Mouse (Mus musculus) heart, postnatal 0 days (tissue): ENCODE measurements around the gene Vwa7. TPM values are rescaled to one million over a fixed set of nuclear protein-coding genes. Genes with fewer than 3 reads are reported as not detected.

Experiments used
- ATAC-seq: fragments of 200-750 bp; cut with Nextera tagmentation; 2 replicates; pipeline ENCODE4 v1.8.0; 2017; ENCODE audit warnings: low read depth, moderate number of reproducible peaks, moderate library complexity; ENCODE audit not compliant: insufficient read depth
- DNase-seq: peaks from one replicate; pipeline ENCODE4 v3.0.0-alpha.2; 2016; ENCODE audit warnings: low spot score
- H3K27ac ChIP-seq: fragments of 300-500 bp; sonication (generic); 2 replicates; pipeline ENCODE4 v1.5.1; 2014; ENCODE audit warnings: low read depth, mild to moderate bottlenecking
- H3K27me3 ChIP-seq: fragments of 300-500 bp; sonication (generic); 2 replicates; pipeline ENCODE4 v1.6.1; 2014; ENCODE audit warnings: low read length, mixed read lengths; ENCODE audit not compliant: control insufficient read depth, insufficient read depth
- H3K36me3 ChIP-seq: fragments of 300-500 bp; sonication (generic); replicated peaks from 2 replicates; pipeline ENCODE4 v1.6.1; 2014; ENCODE audit warnings: low read length, mixed read lengths; ENCODE audit not compliant: control insufficient read depth, insufficient read depth
- H3K4me1 ChIP-seq: fragments of 300-500 bp; sonication (generic); 2 replicates; pipeline ENCODE4 v1.6.1; 2014; ENCODE audit warnings: antibody characterized with exemption; ENCODE audit not compliant: control insufficient read depth, insufficient read depth
- H3K4me2 ChIP-seq: fragments of 300-500 bp; sonication (generic); 2 replicates; pipeline ENCODE4 v1.6.1; 2014; ENCODE audit warnings: low read depth, mild to moderate bottlenecking, low read length, moderate library complexity
- H3K4me3 ChIP-seq: fragments of 300-500 bp; sonication (generic); 2 replicates; pipeline ENCODE4 v1.5.1; 2014; ENCODE audit warnings: low read depth, low read length
- H3K9ac ChIP-seq: fragments of 300-500 bp; sonication (generic); replicated peaks from 2 replicates; pipeline ENCODE4 v1.6.1; 2014; ENCODE audit warnings: low read depth, low read length, mixed read lengths
- H3K9me3 ChIP-seq: fragments of 300-500 bp; sonication (generic); replicated peaks from 2 replicates; pipeline ENCODE4 v1.6.1; 2016; ENCODE audit warnings: low read length; ENCODE audit not compliant: control insufficient read depth
- CTCF ChIP-seq: IDR thresholded peaks from 2 replicates; pipeline ENCODE4 v1.5.1; 2016; ENCODE audit warnings: antibody characterized with exemption, control low read depth, low read depth
- EP300 ChIP-seq: IDR thresholded peaks from 2 replicates; pipeline ENCODE4 v1.6.1; 2016; ENCODE audit warnings: antibody characterized with exemption, low read depth
- WGBS: fragments of 180-500 bp; shearing (Covaris S2); extraction: QIAGEN DNeasy Blood & Tissue Kit; methylation state at CpG from one replicate; pipeline ENCODE4 v1.1.7; 2014; 5-methylcytosine and 5-hydroxymethylcytosine counted together
- polyA plus RNA-seq: library from polyadenylated mRNA; unstranded; fragments of >200 nt; fragmentation: Nextera tagmentation; extraction: Ambion mirVana; gene quantifications from 2 replicates; pipeline ENCODE4 v1.2.1, GENCODE M21; 2015
- total RNA-seq: library from RNA; depleted of rRNA; stranded (reverse); fragments of >200 nt; gene quantifications from 2 replicates; pipeline ENCODE4 v1.2.3, GENCODE M21; 2014; ENCODE audit warnings: low replicate concordance

Gene Vwa7
- total and polyA plus RNA-seq, 2 experiments from 2014 or later, result 0.63 to 0.92 TPM

DNA sequence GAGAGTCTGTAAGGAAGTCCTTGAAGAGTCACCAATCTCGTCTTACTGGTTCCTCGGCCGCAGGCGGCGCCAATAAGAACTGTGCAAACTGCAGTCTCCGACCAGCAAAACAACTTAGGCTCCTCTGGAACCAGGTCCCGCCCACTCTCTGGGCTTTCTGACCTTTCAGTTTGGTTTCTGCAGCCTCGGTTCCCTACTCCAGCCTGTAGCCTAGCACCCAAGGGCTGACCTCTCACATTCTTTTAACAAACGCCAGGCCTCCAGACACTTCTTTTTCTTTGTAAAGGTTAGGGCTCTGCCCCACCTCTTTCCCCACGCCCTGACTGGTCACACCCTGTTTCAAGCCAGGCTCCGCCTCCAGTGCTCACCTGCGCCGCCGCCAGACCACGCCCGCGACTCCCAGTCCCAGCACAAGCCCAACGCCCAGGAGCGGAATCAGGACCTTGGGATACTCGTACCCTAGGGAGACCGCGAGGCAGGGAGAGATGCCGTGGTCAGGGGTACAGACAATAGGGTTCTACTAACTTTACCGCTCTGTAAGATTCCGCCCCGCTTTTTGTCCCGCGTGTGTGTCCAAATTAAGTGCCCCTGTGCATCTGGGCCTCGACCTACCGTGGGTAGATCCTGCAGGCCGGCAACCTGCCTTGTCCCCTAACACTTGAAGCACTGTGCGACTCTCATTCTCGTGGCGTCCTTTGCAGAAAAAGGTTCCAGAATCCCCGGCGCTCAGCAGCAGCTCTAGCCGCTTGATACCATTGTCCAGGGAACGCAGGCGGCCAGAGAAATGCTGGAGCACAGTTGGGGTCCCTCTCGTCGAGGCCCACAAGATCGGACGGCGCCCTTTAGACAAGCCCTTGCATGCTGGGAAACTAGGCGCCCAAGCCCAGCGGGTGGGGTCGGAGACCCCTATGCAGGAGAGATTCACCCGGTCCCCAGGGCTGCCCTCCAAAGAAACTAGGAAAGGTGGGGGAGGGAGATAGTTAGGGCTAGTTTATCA is 48.9 kb downstream of the Vwa7 start, which contains the start of gene Ly6g6c:
Ly6g6c (plus strand) TSS at position 438 of the 997 bp plus-strand sequence.
- DNase-seq, result peak; percentile 35
- H3K27ac ChIP-seq, result no peak within 1 kb of the TSS
- peak within 1 kb of the TSS; percentile 28 for H3K4me3 ChIP-seq
- H3K4me1 ChIP-seq, result peaks cover 11% of the 10 kb centered on the region
- 4% methylated on average over 48 of the region's 48 CpGs for WGBS
- peak within 1 kb of the TSS; percentile 53 for H3K4me2 ChIP-seq
- no peak within 1 kb of the TSS for H3K9ac ChIP-seq
- peaks cover 22% of the 10 kb centered on the region for H3K36me3 ChIP-seq
- ATAC-seq, result no peak
- TF ChIP-seq EP300 (no peak), CTCF (no peak)
- H3K27me3 ChIP-seq, result peaks cover 44% of the 10 kb centered on the region
- no peaks in the 10 kb centered on the region for H3K9me3 ChIP-seq

DNA sequence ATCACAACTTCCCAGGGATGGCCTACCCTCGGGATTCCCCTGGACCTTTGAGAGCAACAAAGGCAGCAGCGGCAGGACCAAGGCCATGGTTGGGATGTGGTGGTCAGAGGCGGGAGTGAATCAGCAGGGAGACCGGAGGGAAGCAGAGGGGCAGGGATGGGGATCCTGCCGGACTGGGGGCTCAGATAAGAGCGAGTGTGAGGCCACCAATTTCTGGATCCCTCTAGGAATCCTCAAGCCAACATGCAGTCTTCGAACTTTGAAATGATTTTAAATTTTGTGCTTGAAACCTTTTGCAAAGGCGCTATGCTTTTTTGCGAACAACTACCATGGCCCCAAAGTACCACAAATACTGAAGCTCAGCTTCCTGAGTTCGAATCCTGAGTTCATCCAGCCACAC is 49.7 kb downstream of the Vwa7 start, which contains the start of gene Mpig6b:
Mpig6b (minus strand) TSS at position 101 of the 400 bp plus-strand sequence.
- H3K36me3 ChIP-seq, result peaks cover 16% of the 10 kb centered on the region
- H3K9ac ChIP-seq, result no peak within 1 kb of the TSS
- H3K4me3 ChIP-seq, result peak within 1 kb of the TSS; percentile 28
- peaks cover 10% of the 10 kb centered on the region for H3K4me1 ChIP-seq
- ATAC-seq (no peak), DNase-seq (no peak)
- 51% methylated on average over 10 of the region's 10 CpGs for WGBS
- H3K27me3 ChIP-seq, result peaks cover 44% of the 10 kb centered on the region
- TF ChIP-seq EP300 (no peak), CTCF (no peak)
- no peaks in the 10 kb centered on the region for H3K9me3 ChIP-seq
- peak within 1 kb of the TSS; percentile 53 for H3K4me2 ChIP-seq
- no peak within 1 kb of the TSS for H3K27ac ChIP-seq

DNA sequence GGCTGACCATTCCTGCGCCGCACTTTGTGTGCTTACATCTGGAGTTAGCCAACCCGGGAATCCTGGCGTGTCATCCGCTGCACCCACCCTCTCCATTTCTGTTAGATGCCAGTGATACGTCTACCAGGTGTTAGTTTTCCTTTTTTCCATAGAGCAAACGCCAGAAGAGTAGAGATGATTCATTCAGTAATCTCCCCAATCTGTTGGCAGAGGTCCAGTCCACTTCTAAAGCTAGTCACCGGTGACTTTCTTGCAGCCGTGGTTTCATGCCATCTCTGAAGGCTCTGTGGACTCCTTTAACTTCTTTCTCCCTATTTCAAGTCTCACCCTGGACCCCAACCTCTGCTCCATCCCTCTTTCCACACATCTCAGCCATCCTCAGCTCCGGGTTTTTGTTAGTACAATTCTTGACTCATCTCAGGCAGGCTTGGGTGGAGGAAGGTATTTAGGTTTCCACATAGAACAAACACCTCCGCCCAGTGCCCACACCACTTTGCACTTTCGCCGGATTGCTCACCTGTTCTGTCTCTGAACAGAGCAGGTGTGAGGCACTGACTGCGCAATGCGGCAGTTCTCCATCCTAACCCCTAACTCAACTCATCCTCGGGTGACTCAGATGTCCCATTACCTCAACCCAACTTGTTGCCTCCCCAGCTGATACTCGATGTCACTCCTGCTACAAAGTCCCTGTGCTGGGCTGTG is 52.0 kb downstream of the Vwa7 start:
- no peak overlapping the region for H3K9ac ChIP-seq
- TF ChIP-seq CTCF, result no peak
- TF ChIP-seq EP300, result no peak
- H3K36me3 ChIP-seq, result no peaks in the 10 kb centered on the region
- no peak overlapping the region for H3K27ac ChIP-seq
- no peak overlapping the region for H3K4me3 ChIP-seq
- H3K4me1 ChIP-seq, result peaks cover 10% of the 10 kb centered on the region
- no peaks in the 10 kb centered on the region for H3K9me3 ChIP-seq
- ATAC-seq (no peak), DNase-seq (no peak)
- no peak overlapping the region for H3K4me2 ChIP-seq
- H3K27me3 ChIP-seq, result peaks cover 44% of the 10 kb centered on the region
- WGBS, result 69% methylated on average over 17 of the region's 17 CpGs

DNA sequence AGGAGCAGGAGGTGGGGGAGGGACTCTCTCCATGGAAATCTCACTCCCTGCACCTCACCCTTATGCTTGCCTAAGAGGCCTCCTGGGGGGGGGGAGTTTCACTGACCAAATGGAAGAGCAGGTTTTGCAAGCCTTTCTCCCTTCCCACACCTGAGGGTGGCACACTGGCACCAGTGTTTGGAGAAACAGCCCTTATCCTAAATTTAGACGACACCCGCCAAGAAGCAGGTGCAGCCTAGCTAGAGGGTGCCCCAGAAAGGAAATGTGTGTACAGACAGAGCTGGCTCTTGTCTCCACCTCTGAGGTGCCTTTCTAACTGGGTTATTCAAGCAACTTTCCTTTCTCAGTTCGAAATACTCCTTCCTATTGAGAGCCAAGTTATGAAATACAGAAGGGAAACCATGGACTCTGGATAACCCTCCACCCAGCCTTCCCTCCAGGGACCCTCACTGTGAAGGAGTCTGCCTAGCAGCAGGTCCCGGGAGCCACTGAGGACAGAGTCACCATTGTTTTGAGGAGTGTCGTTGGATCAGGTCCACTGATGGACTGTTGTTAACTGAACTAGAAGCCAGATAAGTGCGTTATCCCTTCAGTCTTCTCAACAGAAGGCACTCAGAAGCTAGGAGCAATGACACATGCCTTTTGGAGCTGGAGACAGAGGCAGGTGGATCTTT is 54.3 kb downstream of the Vwa7 start:
- no peak for TF ChIP-seq EP300
- TF ChIP-seq CTCF, result no peak
- no peak for ATAC-seq
- Histone ChIP-seq H3K4me1 (peaks cover under 1% of the 10 kb centered on the region; the same call in 1 of the 2 replicates), H3K9me3 (no peaks in the 10 kb centered on the region), H3K9ac (no peak overlapping the region), H3K4me3 (no peak overlapping the region), H3K27ac (peak overlapping the region; percentile 2; the same call in 1 of the 2 replicates), H3K4me2 (no peak overlapping the region), H3K27me3 (peaks cover 24% of the 10 kb centered on the region), H3K36me3 (no peaks in the 10 kb centered on the region)
- 33% methylated on average over 6 of the region's 6 CpGs for WGBS
- DNase-seq, result no peak

DNA sequence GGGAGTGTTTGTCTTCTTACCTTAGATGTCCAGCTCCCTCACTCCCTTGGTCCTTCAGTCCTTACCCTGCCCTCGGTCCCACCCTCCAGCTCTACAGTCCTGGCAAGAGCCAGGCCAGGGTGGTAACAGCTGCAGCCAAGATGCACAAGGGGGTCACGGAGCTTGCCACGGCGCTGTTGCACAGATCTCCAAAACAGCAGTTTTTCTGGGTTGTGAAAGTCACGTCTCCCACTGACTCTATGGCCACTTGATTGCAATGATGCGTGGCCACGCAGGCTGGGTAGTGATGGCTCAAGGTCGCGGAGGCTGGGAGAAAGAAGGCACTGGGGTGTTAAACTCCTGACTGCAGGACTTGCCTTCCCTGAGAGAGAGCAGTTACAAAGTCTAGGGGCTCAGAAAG is 55.1 kb downstream of the Vwa7 start:
- 79% methylated on average over 9 of the region's 9 CpGs for WGBS
- no peak overlapping the region for H3K4me3 ChIP-seq
- no peak overlapping the region for H3K27ac ChIP-seq
- no peaks in the 10 kb centered on the region for H3K36me3 ChIP-seq
- no peak overlapping the region for H3K9ac ChIP-seq
- no peaks in the 10 kb centered on the region for H3K4me1 ChIP-seq
- peaks cover 17% of the 10 kb centered on the region for H3K27me3 ChIP-seq
- no peaks in the 10 kb centered on the region for H3K9me3 ChIP-seq
- DNase-seq, result no peak
- TF ChIP-seq EP300 (no peak), CTCF (no peak)
- H3K4me2 ChIP-seq, result no peak overlapping the region
- ATAC-seq, result no peak
